8 mouse cellular contexts compared by ENCODE assay signal in the genomic region with DNA sequence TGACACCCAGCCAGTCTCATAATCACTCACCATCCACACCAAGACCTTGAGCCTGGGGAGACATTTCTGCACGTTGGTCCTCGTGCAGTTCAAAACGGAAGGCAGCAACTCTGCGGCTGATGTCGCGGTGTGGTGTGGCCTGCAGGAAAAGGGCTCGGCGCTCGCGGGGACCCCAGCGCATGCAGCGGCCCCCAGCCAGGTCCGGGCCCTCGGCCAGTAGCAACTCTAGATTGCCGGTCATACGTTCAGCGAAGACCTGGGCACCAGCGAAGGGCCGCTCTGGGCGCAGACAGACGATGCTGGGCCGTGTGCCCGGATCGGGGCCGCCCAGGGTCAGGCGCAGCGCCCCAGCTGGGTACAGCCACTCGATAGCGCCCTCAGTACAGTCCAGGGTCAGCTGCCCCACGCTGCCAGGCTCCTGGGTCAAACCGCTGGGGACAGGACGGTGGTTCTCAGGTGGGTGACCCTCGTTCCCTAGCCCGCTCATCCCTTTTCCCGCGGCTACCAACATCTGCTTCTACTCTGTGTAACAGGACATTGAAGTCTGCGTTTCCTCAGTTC. TPM values are rescaled to one million over a fixed set of nuclear protein-coding genes. Genes with fewer than 3 reads are reported as not detected.
DNase-seq lines count a peak whose midpoint lies in the region; ATAC-seq and TF ChIP-seq lines count a peak whose summit lies in the region.

No protein-coding gene starts in this region.

- ATAC-seq in kidney, postnatal 0 days (replicated peaks; ENCODE audit: low FRiP score, low read depth) = peak; percentile 14; the same call in 1 of the 2 replicates
- no peak for ATAC-seq in midbrain, embryonic 16.5 days

- no peaks in the 10 kb centered on the region for H3K27me3 ChIP-seq in kidney, postnatal 0 days (ENCODE audit: insufficient read depth, low read length)
- peaks cover 6% of the 10 kb centered on the region for H3K27me3 ChIP-seq in midbrain, embryonic 16.5 days (ENCODE audit: control insufficient read depth, insufficient read depth, low read depth, low read length)

- H3K9me3 ChIP-seq in kidney, postnatal 0 days (replicated peaks; ENCODE audit: low read length) = no peaks in the 10 kb centered on the region
- no peaks in the 10 kb centered on the region for H3K9me3 ChIP-seq in midbrain, embryonic 16.5 days (replicated peaks; ENCODE audit: control insufficient read depth, low read length, poor library complexity, severe bottlenecking)

- no peak for TF ChIP-seq CTCF in kidney, postnatal 0 days (IDR thresholded peaks at IDR 0.05; ENCODE audit: low read depth)

- DNase-seq in heart, adult 18-20 months = peak; percentile 50 to 52
- no peak for DNase-seq in heart, adult 8-10 months (ENCODE audit: low spot score)
- peak; percentile 68 for DNase-seq in adrenal gland, postnatal 10 days
- DNase-seq in gastrocnemius, postnatal 36 days = peak; percentile 50 to 56
- no peak for DNase-seq in kidney, postnatal 0 days (ENCODE audit: low spot score)
- DNase-seq in T-cell, adult 2 months (ENCODE audit: low spot score) = no peak
- DNase-seq in ovary, adult 18-20 months (ENCODE audit: low spot score) = no peak

- H3K27ac ChIP-seq in kidney, postnatal 0 days = no peak overlapping the region; the same call in 1 of the 2 replicates
- H3K27ac ChIP-seq in midbrain, embryonic 16.5 days (ENCODE audit: low read length) = 0 out of 2 replicates have a peak overlapping the region, but pooled peaks have one; percentile 3

- peak overlapping the region; percentile 78 for H3K4me3 ChIP-seq in kidney, postnatal 0 days (replicated peaks; ENCODE audit: low read depth, low read length)
- peak overlapping the region; percentile 49 for H3K4me3 ChIP-seq in midbrain, embryonic 16.5 days (ENCODE audit: low read depth, low read length)

- WGBS in kidney, postnatal 0 days = 1% methylated on average over 37 of the region's 37 CpGs
- under 1% methylated on average over 37 of the region's 37 CpGs for WGBS in midbrain, embryonic 16.5 days

- intact Hi-C loops in gastrocnemius, postnatal 36 days (cut with DNase I) = loop anchor here (2.0 kb wide), 1 partner anchor 21 kb away; no protein-coding TSS in a partner anchor

- peak overlapping the region; percentile 73 for H3K9ac ChIP-seq in kidney, postnatal 0 days (ENCODE audit: low read depth, low read length)
- peak overlapping the region; percentile 51; the same call in 1 of the 2 replicates for H3K9ac ChIP-seq in midbrain, embryonic 16.5 days (ENCODE audit: low read depth, low read length)

- H3K36me3 ChIP-seq in kidney, postnatal 0 days (ENCODE audit: insufficient read depth, low read length) = no peaks in the 10 kb centered on the region
- no peaks in the 10 kb centered on the region for H3K36me3 ChIP-seq in midbrain, embryonic 16.5 days (ENCODE audit: control insufficient read depth, insufficient read depth, low read length)

- H3K4me1 ChIP-seq in kidney, postnatal 0 days (replicated peaks; ENCODE audit: insufficient read depth, low read length) = peaks cover 30% of the 10 kb centered on the region
- peaks cover 29% of the 10 kb centered on the region for H3K4me1 ChIP-seq in midbrain, embryonic 16.5 days (ENCODE audit: control insufficient read depth, insufficient read depth, low read length)

- H3K4me2 ChIP-seq in kidney, postnatal 0 days (ENCODE audit: low read length) = peak overlapping the region; percentile 87
- peak overlapping the region; percentile 72 for H3K4me2 ChIP-seq in midbrain, embryonic 16.5 days (ENCODE audit: low read length)

RNA-seq across cellular contexts. Expression of a gene that starts 0.6 kb away (rescaled TPM):
- total RNA-seq in heart, adult 18-20 months (2021) = 10 to 100 TPM; 55.0 to 76.0 TPM
- 10 to 100 TPM; 58.8 to 75.3 (median 65.7) TPM for total RNA-seq in heart, adult 8-10 months (2022)
- 10 to 100 TPM; 28.0 to 45.1 TPM for total RNA-seq in adrenal gland, postnatal 10 days (2021)
- 10 to 100 TPM; 48.4 to 50.8 TPM for total RNA-seq in gastrocnemius, postnatal 36 days (2021)
- polyA plus RNA-seq in kidney, postnatal 0 days (2015; fragmentation: Nextera tagmentation; extraction: Ambion mirVana) = 45.4 and 50.9 TPM in 2 replicates
- 33.1 and 37.1 TPM in 2 replicates for polyA plus RNA-seq in midbrain, embryonic 16.5 days (2015; fragmentation: Nextera tagmentation; extraction: Ambion mirVana)

RNA-seq across cellular contexts. Expression of a gene that starts 0.8 kb away (rescaled TPM):
- total RNA-seq in heart, adult 18-20 months (2021) = not detected
- 1 to 10 TPM in 1 of 4 experiments, under 1 TPM in 1, not detected in 2; 0.72 to 1.8 TPM for total RNA-seq in heart, adult 8-10 months (2022)
- under 1 TPM in 1 of 2 experiments, not detected in 1; 0.48 TPM for total RNA-seq in adrenal gland, postnatal 10 days (2021)
- total RNA-seq in gastrocnemius, postnatal 36 days (2021) = not detected
- polyA plus RNA-seq in kidney, postnatal 0 days (2015; fragmentation: Nextera tagmentation; extraction: Ambion mirVana) = 0.82 TPM in 1 of 2 replicates, not detected in the other
- 1.3 TPM in 1 of 2 replicates, not detected in the other for polyA plus RNA-seq in midbrain, embryonic 16.5 days (2015; fragmentation: Nextera tagmentation; extraction: Ambion mirVana)

RNA-seq across cellular contexts. Expression of a gene that starts 3.6 kb away (rescaled TPM):
- 10 to 100 TPM; 45.5 to 51.5 TPM for total RNA-seq in heart, adult 18-20 months (2021)
- total RNA-seq in heart, adult 8-10 months (2022) = 10 to 100 TPM; 40.7 to 49.9 (median 44.9) TPM
- 10 to 100 TPM; 63.1 to 76.4 TPM for total RNA-seq in adrenal gland, postnatal 10 days (2021)
- 10 to 100 TPM; 34.8 to 38.9 TPM for total RNA-seq in gastrocnemius, postnatal 36 days (2021)
- polyA plus RNA-seq in kidney, postnatal 0 days (2015; fragmentation: Nextera tagmentation; extraction: Ambion mirVana) = 112 and 117 TPM in 2 replicates
- 91.8 and 96.9 TPM in 2 replicates for polyA plus RNA-seq in midbrain, embryonic 16.5 days (2015; fragmentation: Nextera tagmentation; extraction: Ambion mirVana)

RNA-seq across cellular contexts. Expression of a gene that starts 9.9 kb away (rescaled TPM):
- total RNA-seq in heart, adult 18-20 months (2021) = under 1 TPM in 1 of 2 experiments, not detected in 1; 0.39 TPM
- under 1 TPM in 1 of 4 experiments, not detected in 3; 0.38 TPM for total RNA-seq in heart, adult 8-10 months (2022)
- total RNA-seq in adrenal gland, postnatal 10 days (2021) = not detected
- total RNA-seq in gastrocnemius, postnatal 36 days (2021) = not detected
- 0.13 and 0.17 TPM in 2 replicates for polyA plus RNA-seq in kidney, postnatal 0 days (2015; fragmentation: Nextera tagmentation; extraction: Ambion mirVana)
- 0.34 and 0.39 TPM in 2 replicates for polyA plus RNA-seq in midbrain, embryonic 16.5 days (2015; fragmentation: Nextera tagmentation; extraction: Ambion mirVana)

RNA-seq across cellular contexts. Expression of a gene that starts 10.8 kb away (rescaled TPM):
- 10 to 100 TPM; 11.4 to 12.1 TPM for total RNA-seq in heart, adult 18-20 months (2021)
- total RNA-seq in heart, adult 8-10 months (2022) = 10 to 100 TPM in 3 of 4 experiments, 1 to 10 TPM in 1; 8.5 to 18.4 (median 12.1) TPM
- 10 to 100 TPM; 22.5 to 35.3 TPM for total RNA-seq in adrenal gland, postnatal 10 days (2021)
- total RNA-seq in gastrocnemius, postnatal 36 days (2021) = 10 to 100 TPM in 1 of 2 experiments, 1 to 10 TPM in 1; 8.7 to 10.1 TPM
- polyA plus RNA-seq in kidney, postnatal 0 days (2015; fragmentation: Nextera tagmentation; extraction: Ambion mirVana) = 79.9 and 80.0 TPM in 2 replicates
- 147 and 165 TPM in 2 replicates for polyA plus RNA-seq in midbrain, embryonic 16.5 days (2015; fragmentation: Nextera tagmentation; extraction: Ambion mirVana)

Comparison
In these comparisons a context has a peak if more than half of its experiments do, and no peak if none do; other contexts are left out.
1. DNase-seq: peak in heart, adult 18-20 months (2 of 2), adrenal gland, postnatal 10 days (single experiment) and gastrocnemius, postnatal 36 days (2 of 2); none in heart, adult 8-10 months (single experiment), kidney, postnatal 0 days (single experiment), T-cell, adult 2 months (single experiment) and ovary, adult 18-20 months (single experiment).